Mouse (Mus musculus): ENCODE measurements around the gene Dpp8.

GRCm38 (mm10) chr9:64990291-64990690, 41.9 kb upstream of the Dpp8 start:
- TF ChIP-seq POLR2A (IDR thresholded peaks at IDR 0.05; ENCODE audit: insufficient read length, low read depth) = no peak
- TF ChIP-seq TCF12 (IDR thresholded peaks at IDR 0.05; ENCODE audit: insufficient read depth, poor library complexity, severe bottlenecking) = no peak
- TF ChIP-seq MAX (IDR thresholded peaks at IDR 0.05; ENCODE audit: low read depth) = no peak
